Mouse (Mus musculus) neural tube, embryonic 11.5 days (tissue): ENCODE measurements around the gene Serpina16. TPM values are rescaled to one million over a fixed set of nuclear protein-coding genes. Genes with fewer than 3 reads are reported as not detected.

ENCODE experiments used
- ATAC-seq: fragments of 200-750 bp; cut with Nextera tagmentation; 2 replicates; pipeline ENCODE4 v1.8.0; 2017; ENCODE audit warnings: moderate number of reproducible peaks, mild to moderate bottlenecking, moderate TSS enrichment, moderate library complexity; ENCODE audit not compliant: insufficient read depth, low FRiP score, low TSS enrichment
- DNase-seq: peaks from one replicate; pipeline ENCODE4 v3.0.0-alpha.2; 2015; ENCODE audit warnings: low spot score
- H3K27ac ChIP-seq: fragments of 300-500 bp; sonication (generic); 2 replicates; pipeline ENCODE4 v1.5.1; 2014; ENCODE audit warnings: low read depth, mild to moderate bottlenecking, low read length
- H3K27me3 ChIP-seq: fragments of 300-500 bp; sonication (generic); 2 replicates; pipeline ENCODE4 v1.6.1; 2014; ENCODE audit warnings: mild to moderate bottlenecking, low read length, mixed read lengths; ENCODE audit not compliant: control insufficient read depth, insufficient read depth
- H3K36me3 ChIP-seq: fragments of 300-500 bp; sonication (generic); 2 replicates; pipeline ENCODE4 v1.6.1; 2014; ENCODE audit warnings: mild to moderate bottlenecking, low read length, moderate library complexity, mixed read lengths; ENCODE audit not compliant: control insufficient read depth, insufficient read depth
- H3K4me1 ChIP-seq: fragments of 300-500 bp; sonication (generic); 2 replicates; pipeline ENCODE4 v1.6.1; 2014; ENCODE audit warnings: low read length, mixed read lengths; ENCODE audit not compliant: control insufficient read depth, insufficient read depth
- H3K4me2 ChIP-seq: fragments of 300-500 bp; sonication (generic); 2 replicates; pipeline ENCODE4 v1.6.1; 2014; ENCODE audit warnings: low read depth, mild to moderate bottlenecking, moderate library complexity
- H3K4me3 ChIP-seq: fragments of 300-500 bp; sonication (generic); 2 replicates; pipeline ENCODE4 v1.5.1; 2014; ENCODE audit warnings: low read depth, low read length
- H3K9ac ChIP-seq: fragments of 300-500 bp; sonication (generic); 2 replicates; pipeline ENCODE4 v1.6.1; 2014; ENCODE audit warnings: mild to moderate bottlenecking, low read length
- H3K9me3 ChIP-seq: fragments of 300-500 bp; sonication (generic); 2 replicates; pipeline ENCODE4 v1.6.1; 2016; ENCODE audit warnings: low read length; ENCODE audit not compliant: control insufficient read depth
- WGBS: fragments of 180-500 bp; shearing (Covaris S2); extraction: QIAGEN DNeasy Blood & Tissue Kit; methylation state at CpG from one replicate; pipeline ENCODE4 v1.1.7; 2014; 5-methylcytosine and 5-hydroxymethylcytosine counted together
- polyA plus RNA-seq: library from polyadenylated mRNA; unstranded; fragments of >200 nt; fragmentation: Nextera tagmentation; extraction: Ambion mirVana; gene quantifications from 2 replicates; pipeline ENCODE4 v1.2.1, GENCODE M21; 2014

Gene Serpina16
- polyA plus RNA-seq: not detected in 2 replicates

DNA sequence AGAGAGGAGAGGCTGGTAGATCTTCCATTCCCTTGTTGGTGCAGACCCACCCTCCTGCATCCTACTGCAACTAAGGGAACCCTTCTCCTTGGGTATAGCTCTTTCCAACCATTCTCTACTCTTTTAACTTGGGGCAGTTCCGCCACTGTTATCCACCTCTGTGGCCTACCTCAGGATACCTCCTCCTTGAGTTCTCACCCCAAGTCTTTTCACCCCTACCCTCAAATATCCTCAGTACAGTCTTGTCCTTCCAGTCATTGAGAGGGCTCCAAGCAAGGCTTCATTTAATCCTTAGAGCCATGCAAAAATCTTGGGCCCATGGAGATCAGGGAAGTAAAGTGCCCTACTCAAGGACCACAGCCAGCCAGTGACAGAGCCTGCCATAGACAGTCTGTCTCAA lies at the start of gene Serpina16:
Gene Serpina16, minus strand, starts transcription at position 101 of the 400 bp plus-strand sequence.
- Histone ChIP-seq H3K27ac (no peak within 1 kb of the TSS), H3K9me3 (no peaks in the 10 kb centered on the region), H3K4me2 (no peak within 1 kb of the TSS), H3K9ac (no peak within 1 kb of the TSS), H3K4me3 (no peak within 1 kb of the TSS), H3K27me3 (no peaks in the 10 kb centered on the region), H3K36me3 (no peaks in the 10 kb centered on the region), H3K4me1 (no peaks in the 10 kb centered on the region)
- no peak for DNase-seq
- WGBS: 94% methylated on average over 1 of the region's 1 CpGs
- ATAC-seq: no peak

DNA sequence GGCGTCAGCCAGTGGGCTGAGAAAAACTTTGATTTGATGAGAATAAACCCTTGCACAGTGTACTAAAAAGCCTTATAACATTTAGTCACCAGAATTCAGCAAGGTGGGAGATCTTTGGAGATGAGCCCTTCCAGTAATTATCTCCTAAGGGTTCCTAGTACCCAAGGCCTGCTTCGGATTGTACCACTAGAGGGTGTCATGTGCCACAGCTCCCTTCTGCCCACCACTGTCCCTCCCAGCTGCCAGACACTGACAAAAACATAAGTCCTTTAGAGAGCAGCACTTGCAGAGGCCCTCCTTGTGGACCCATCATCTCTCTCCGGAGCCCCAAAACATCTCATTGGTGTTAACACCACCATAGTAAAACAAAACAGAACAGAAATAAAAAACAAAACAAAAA lies 35.6 kb upstream of the Serpina16 start:
- H3K27me3 ChIP-seq: no peaks in the 10 kb centered on the region
- H3K9ac ChIP-seq: no peak overlapping the region
- ATAC-seq (no peak), DNase-seq (no peak)
- no peaks in the 10 kb centered on the region for H3K36me3 ChIP-seq
- no peak overlapping the region for H3K4me3 ChIP-seq
- 79% methylated on average over 3 of the region's 3 CpGs for WGBS
- H3K27ac ChIP-seq: no peak overlapping the region
- no peaks in the 10 kb centered on the region for H3K9me3 ChIP-seq
- no peak overlapping the region for H3K4me2 ChIP-seq
- H3K4me1 ChIP-seq: no peaks in the 10 kb centered on the region

DNA sequence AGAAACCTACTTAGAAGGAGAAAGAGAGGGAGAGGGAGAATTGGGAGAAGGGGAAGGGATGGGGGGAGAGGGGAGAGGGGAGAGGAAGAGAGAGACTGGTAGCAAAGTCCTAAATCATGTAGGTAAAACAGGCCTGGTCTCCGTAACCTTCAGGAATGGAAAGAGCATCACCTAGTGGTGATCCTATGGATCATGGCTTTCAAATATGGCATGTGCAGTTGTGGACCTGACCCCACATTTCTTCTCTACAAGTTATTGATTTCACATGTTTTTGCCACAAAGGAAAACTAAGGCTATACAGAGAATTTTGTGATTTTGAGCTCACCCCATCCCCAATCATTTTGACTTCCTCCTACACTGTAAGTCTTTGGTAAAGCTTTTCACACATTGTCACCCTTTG lies 34.5 kb upstream of the Serpina16 start:
- Histone ChIP-seq H3K4me2 (no peak overlapping the region), H3K27me3 (no peaks in the 10 kb centered on the region), H3K4me1 (no peaks in the 10 kb centered on the region), H3K4me3 (no peak overlapping the region), H3K36me3 (no peaks in the 10 kb centered on the region), H3K27ac (no peak overlapping the region), H3K9me3 (no peaks in the 10 kb centered on the region), H3K9ac (no peak overlapping the region)
- 78% methylated on average over 1 of the region's 1 CpGs for WGBS
- no peak for DNase-seq
- ATAC-seq: no peak

DNA sequence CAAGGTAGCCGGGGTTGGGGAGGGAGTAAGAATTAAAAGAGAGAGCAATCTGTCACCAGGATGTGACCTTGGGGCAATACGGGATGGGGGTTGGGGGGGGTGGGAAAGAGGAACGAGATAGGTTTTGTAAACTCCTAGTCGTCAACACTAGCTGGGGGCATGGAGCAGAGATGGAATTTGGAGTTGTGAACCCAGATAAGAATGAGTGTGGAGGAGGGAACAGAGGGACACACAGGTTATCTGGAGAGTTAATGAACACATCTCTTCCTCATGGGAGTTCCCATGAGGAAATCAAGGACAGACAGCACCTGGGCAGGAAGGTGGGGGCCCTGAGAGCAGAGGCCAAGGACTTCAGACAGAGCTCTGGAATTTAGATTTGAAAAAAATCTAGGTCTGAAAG lies 30.2 kb upstream of the Serpina16 start:
- no peak for ATAC-seq
- H3K36me3 ChIP-seq: no peaks in the 10 kb centered on the region
- no peak for DNase-seq
- H3K27ac ChIP-seq: no peak overlapping the region
- no peak overlapping the region for H3K9ac ChIP-seq
- H3K9me3 ChIP-seq: no peaks in the 10 kb centered on the region
- H3K4me1 ChIP-seq: no peaks in the 10 kb centered on the region
- no peak overlapping the region for H3K4me2 ChIP-seq
- no peak overlapping the region for H3K4me3 ChIP-seq
- no peaks in the 10 kb centered on the region for H3K27me3 ChIP-seq
- 89% methylated on average over 4 of the region's 4 CpGs for WGBS

DNA sequence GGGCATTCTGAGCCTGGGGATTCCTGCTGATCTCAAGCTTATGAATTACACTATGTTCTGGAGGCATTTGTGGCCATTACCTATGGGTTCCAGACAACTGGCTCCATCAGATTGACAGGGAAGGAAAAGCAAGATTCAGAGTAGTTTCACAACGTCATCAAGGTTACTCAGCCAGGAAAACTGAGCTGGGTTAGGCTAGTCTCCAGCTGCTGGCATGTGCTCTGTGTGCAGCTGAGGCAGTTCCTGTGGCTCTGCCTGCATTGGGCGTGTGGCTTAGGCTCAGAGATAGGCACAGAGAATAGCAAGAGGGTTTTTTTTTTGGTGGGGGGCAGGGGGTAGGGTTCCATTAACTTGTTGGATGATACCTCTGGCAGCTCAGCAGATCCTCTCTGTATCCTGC lies 29.6 kb upstream of the Serpina16 start:
- no peak for DNase-seq
- no peak for ATAC-seq

DNA sequence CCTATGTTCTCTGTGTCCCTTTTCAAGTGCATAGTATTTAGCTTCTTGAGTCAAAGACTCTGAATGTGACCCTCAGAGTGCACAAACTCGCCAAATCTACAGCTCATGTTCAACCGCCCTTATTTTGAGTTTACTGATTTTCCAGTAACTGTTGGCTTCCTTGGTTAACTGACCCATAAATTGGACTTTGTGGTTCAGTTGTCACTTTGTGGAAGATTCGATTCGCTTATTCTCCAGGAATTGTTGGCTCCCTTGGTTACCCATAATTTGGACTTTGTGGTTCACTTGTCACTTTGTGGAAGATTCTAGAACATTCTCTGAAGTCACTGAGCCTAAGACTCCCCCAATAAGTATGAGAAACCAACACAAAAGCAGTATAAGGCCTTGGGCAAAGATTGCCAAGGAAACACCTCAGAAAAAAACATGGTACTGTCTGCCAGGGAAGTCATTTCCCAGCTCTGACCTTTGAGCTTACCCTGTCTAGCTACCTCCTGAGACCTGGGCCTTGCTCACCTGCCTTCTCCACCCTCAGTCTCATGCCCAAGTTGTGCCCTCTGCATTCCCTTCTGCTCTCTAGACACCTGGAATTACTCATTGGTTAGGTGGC lies 24.3 kb upstream of the Serpina16 start:
- H3K4me2 ChIP-seq: no peak overlapping the region
- H3K9ac ChIP-seq: no peak overlapping the region
- ATAC-seq (no peak), DNase-seq (no peak)
- no peaks in the 10 kb centered on the region for H3K4me1 ChIP-seq
- WGBS: 85% methylated on average over 4 of the region's 4 CpGs
- no peaks in the 10 kb centered on the region for H3K9me3 ChIP-seq
- H3K36me3 ChIP-seq: no peaks in the 10 kb centered on the region
- H3K27me3 ChIP-seq: no peaks in the 10 kb centered on the region
- H3K27ac ChIP-seq: no peak overlapping the region
- H3K4me3 ChIP-seq: no peak overlapping the region

More for the DNA sequence above, 29.6 kb upstream of the Serpina16 start:
- H3K4me3 ChIP-seq: no peak overlapping the region
- no peaks in the 10 kb centered on the region for H3K9me3 ChIP-seq
- H3K27ac ChIP-seq: no peak overlapping the region
- no peak overlapping the region for H3K4me2 ChIP-seq
- no peaks in the 10 kb centered on the region for H3K4me1 ChIP-seq
- H3K36me3 ChIP-seq: no peaks in the 10 kb centered on the region
- no peak overlapping the region for H3K9ac ChIP-seq
- no peaks in the 10 kb centered on the region for H3K27me3 ChIP-seq
- WGBS: 76% methylated on average over 2 of the region's 2 CpGs

DNA sequence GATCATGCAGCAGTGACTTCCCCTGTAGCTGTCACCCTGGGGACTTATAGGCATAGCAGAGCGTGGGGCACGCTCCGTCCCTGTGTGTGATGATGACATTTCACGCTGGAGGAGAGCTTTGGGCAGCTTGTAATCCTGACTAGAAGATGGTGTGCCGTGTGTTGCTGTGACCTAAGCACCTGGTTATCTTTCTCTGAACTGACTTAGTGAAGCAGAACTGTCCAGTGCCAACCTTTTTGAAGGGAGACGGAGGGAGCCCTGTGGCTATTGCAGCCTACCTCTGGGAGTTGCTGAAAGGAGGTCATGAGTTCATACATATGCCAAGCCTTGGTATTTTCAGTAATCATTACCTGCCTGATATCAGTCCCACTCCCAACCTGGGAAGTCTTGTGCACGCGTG lies 19.5 kb upstream of the Serpina16 start, which contains the start of gene Serpina1f:
Gene Serpina1f, minus strand, starts transcription at position 101 of the 400 bp plus-strand sequence.
- Histone ChIP-seq H3K4me3 (no peak within 1 kb of the TSS), H3K4me2 (no peak within 1 kb of the TSS), H3K9me3 (no peaks in the 10 kb centered on the region), H3K36me3 (no peaks in the 10 kb centered on the region), H3K27me3 (no peaks in the 10 kb centered on the region), H3K9ac (no peak within 1 kb of the TSS), H3K27ac (no peak within 1 kb of the TSS), H3K4me1 (no peaks in the 10 kb centered on the region)
- 91% methylated on average over 8 of the region's 8 CpGs for WGBS
- no peak for ATAC-seq
- no peak for DNase-seq

DNA sequence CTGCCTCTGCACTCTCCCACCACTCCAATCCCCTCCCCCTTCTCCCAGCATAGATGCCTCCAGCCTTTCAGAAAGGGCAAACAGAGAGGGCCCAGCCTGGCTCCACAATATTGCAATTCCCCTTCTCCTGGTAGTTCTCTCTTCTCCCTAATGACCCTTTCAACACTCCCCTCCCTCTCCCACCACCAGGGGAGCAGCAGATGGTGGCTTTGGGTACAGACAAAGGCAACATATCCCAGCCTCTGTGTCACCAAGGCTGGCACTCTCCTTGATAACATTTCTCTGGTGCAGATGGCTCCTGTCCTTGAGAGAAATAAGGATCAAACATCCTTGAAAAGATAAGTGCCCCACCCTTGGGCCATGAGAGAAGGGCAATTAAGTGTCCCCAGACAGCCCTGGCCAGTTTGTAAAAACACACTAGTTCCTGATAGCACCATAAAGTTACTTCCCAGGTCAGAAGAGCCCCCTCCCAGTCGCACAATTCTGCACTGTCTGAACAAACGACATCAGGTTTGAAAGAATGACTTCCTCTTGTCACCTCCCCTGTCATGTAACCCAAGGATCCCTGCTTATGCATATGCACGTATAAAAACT lies 12.4 kb upstream of the Serpina16 start:
- Histone ChIP-seq H3K27me3 (no peaks in the 10 kb centered on the region), H3K27ac (no peak overlapping the region), H3K9me3 (no peaks in the 10 kb centered on the region), H3K4me1 (no peaks in the 10 kb centered on the region), H3K4me2 (no peak overlapping the region), H3K9ac (no peak overlapping the region), H3K4me3 (no peak overlapping the region), H3K36me3 (no peaks in the 10 kb centered on the region)
- ATAC-seq (no peak), DNase-seq (peak; percentile 23)
- 25% methylated on average over 3 of the region's 3 CpGs for WGBS

DNA sequence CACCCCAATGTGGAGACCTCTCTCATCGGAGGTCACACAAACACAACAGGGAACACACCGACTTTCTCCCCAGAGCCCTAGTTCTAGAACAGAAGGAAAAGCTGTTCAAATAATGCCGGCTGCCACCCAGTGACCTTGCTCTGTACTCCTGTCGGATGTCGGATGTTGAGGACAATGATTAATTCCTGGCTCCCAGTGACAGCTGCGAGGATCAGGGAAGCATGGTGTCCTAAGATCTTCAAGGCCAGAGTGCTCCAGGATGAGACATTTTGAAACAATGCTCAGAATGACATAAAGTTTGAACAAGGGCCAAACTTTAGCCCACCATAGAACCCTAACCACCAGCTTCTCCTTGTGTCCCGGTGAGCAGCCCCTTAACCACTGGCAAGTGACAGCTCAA lies 11.1 kb upstream of the Serpina16 start:
- H3K4me3 ChIP-seq: no peak overlapping the region
- WGBS: 48% methylated on average over 7 of the region's 7 CpGs
- no peaks in the 10 kb centered on the region for H3K4me1 ChIP-seq
- no peak overlapping the region for H3K27ac ChIP-seq
- no peaks in the 10 kb centered on the region for H3K9me3 ChIP-seq
- no peaks in the 10 kb centered on the region for H3K27me3 ChIP-seq
- no peak overlapping the region for H3K9ac ChIP-seq
- DNase-seq (no peak), ATAC-seq (no peak)
- H3K36me3 ChIP-seq: no peaks in the 10 kb centered on the region
- H3K4me2 ChIP-seq: no peak overlapping the region
